Mouse (Mus musculus): ENCODE measurements around the gene Golga1.

GRCm38 (mm10) chr2:38987371-38987770, 78.0 kb downstream of the Golga1 start:
- no peak for TF ChIP-seq CTCF (IDR thresholded peaks at IDR 0.05; ENCODE audit: extremely low read depth, insufficient read depth, insufficient read length, insufficient replicate concordance)
- TF ChIP-seq POLR2A (IDR thresholded peaks at IDR 0.05; ENCODE audit: low read depth, low read length): no peak
